Mouse (Mus musculus) inflammation-experienced regulatory T-cells, adult 6 months (primary cell): Measurements from ENCODE around the gene Hrh1. TPM values are rescaled to one million over a fixed set of nuclear protein-coding genes. Genes with fewer than 3 reads are reported as not detected.

ENCODE experiments used
- ATAC-seq: one replicate; pipeline ENCODE4 v1.8.0; 2017
- polyA plus RNA-seq, 3 experiments: library from polyadenylated mRNA; unstranded; fragments of 100-300 nt; shearing (Covaris generic); gene quantifications; one replicate each; pipeline ENCODE4 v1.2.1; 2017

The Hrh1 gene
- under 1 TPM in 1 of 3 experiments, not detected in 2; 0.13 TPM for polyA plus RNA-seq

DNA sequence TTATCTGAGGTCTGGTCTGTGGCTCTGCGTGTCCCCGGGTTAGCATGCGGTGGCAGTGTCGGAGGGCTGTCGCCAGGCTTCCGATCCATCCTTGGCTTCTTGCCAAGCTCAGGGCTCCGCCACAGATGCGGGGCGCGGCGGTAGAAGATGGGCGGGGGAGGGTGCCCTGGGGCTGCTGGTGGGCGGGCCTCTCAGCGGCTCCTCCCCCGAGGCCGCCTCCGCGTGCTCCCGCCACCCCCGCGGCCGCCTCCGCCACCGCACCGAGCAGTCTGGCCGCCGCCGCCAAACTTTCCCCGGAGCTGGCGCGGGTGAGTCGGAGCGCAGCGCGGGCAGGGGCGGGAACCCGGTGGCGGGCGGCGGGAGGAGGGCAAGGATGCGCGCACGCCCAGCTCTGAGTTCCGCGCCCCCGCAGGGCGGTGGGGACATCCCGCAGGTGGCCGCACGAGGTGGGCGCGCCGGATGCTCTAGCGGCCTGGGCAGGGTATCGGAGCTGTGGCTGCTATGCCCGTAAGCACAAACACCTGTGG lies at the start of gene Hrh1:
Gene Hrh1 (plus strand): TSS at position 246 of the 527 bp plus-strand sequence.
- no peak for ATAC-seq

DNA sequence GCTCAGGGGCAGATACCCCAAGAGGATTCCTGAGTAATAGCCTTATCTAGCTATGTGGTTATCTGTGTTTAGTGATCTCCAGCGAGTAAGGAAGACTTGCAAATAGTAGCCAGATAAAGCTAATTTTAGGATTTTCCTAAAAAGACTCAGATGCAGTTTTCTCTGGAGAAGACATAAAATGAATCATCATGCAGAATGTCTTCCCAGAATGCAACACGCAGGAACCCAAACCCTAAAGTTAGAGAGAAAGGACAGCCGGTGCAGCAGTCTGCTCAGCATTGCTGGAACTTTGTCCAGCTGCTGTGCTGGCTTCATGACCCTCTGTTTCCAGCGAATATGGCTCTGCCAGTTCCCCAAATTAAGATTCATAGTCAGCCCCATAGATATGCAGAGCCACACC lies 43.1 kb upstream of the Hrh1 start:
- ATAC-seq, result no peak

DNA sequence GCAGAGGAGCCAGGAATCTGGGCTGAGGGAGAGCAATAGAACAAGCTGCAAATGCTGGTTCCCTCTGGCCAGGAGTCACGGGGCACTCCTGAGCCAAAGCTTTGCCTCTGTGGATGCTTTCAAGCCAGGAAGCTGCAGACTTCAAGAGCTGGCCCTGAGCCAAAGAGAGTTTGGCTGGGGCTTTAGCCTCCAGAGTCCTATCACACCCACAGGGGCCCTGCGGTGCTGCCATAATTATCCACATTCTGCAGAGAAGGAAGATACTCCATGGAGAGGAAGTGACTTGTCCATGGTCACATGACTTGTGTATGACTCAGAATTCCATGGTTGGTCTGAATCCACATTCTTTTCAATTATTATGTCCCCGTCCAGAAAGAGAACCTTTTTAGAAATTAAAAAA lies 39.6 kb upstream of the Hrh1 start:
- no peak for ATAC-seq

DNA sequence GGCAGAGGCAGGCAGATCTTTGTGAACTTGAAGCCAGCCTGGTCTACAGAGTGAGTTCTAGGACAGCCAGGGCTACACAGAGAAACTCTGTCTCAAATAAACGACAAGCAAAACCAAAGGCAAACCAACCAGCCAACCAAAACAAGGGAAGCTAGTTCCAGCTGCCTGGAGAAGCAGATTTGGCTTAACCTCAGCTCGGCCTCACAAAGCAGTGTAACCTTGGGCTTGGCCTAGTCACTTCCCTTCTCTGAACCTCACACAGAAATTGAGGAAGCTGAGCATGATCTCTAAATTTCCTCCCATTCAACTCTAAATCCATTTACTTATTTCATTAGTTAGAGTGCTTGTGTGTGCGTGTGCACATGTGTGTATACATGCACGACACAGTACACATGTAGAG lies 35.4 kb upstream of the Hrh1 start:
- no peak for ATAC-seq

DNA sequence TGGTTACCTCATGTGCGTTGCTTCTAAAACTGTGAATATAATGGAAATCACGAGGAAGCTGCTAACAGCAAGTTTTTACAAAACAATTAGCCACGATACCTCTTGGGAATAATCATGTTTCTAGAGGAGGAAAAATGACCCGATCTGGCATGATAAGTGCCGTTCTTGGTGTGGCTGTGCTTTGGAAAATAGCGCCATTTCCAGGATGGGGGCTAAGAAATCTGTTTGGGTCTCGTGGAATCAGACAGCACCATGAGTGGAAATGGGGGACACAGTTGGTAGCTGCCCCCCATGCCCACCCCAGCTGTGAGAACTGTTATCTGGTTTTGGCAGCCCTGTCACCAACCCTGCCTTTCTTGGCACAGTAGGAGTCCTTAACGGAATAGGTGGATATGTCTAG lies 34.0 kb upstream of the Hrh1 start:
- ATAC-seq, result no peak

DNA sequence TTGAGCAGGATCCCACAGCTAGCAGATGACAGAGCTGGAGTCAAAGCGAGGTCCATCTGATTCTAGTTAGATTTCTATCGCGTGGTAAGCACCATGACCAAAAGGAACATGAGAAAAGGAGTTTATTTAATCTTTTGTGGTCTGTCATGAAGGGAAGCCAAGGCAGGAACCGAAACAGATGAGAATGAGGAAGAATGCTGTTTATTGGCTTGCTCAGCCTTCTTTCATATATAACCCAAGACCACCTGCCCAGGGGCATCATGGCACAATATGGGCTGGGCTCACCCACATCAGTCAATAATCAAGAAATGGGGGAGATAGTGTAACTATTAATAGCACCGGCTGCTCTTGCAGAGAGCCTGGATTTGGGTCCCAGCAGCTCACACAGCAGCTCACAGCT lies 33.0 kb upstream of the Hrh1 start:
- no peak for ATAC-seq

DNA sequence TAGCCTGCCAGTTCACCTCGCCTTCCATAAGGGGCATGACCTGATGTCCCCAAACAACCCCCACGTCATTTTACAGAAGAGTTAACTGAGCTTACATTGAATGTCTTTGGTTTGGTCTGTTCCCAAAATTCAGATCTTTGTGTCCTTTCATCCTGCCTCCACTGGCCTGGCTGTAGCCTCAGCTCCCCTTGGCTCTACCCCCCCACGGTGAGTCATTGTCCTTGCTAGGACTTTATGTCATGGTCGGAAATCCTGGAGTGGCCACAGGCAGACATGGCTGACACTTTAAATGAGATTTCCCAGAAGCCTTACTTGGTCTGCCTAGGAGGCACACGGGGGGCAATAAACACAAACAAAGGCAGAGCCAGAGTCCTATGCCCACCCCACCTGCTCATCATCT lies 31.5 kb upstream of the Hrh1 start:
- no peak for ATAC-seq

DNA sequence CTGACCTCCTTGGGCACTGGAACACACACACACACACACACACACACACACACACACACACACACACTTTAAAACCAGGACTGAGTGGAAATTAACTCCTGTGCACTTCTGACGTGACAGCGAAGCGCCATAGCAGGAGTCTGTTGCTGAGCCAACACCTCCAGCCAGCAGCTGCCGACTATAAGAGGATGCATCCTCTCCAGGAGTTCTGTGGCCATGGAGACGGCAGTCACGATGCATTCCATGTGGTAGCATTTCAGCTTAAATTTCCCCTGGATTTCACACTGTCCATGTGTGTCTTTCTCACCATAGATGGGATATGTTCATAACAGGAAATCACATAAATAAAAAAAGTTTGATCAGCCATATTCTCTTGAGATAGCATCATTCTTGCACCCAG lies 30.1 kb upstream of the Hrh1 start:
- ATAC-seq, result no peak

DNA sequence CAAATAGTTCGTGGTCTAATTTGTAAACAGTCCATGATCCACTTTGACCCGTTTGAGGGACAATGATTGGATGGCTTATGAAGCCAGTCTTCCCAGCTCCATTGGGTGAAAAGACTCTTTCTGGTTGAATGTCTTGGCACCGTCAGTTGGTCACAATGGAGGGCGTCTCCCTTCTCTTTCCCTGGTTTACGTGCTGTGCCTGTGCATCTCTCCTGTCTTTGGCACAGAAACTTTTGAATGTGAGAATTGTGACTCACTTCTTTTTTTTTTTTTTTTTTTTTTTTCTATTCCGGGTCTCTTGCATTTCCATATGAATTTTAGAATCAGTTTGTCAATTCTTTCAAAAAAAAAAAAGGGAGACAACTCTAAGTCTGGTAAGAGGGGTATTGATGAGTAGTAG lies 29.5 kb upstream of the Hrh1 start:
- no peak for ATAC-seq

DNA sequence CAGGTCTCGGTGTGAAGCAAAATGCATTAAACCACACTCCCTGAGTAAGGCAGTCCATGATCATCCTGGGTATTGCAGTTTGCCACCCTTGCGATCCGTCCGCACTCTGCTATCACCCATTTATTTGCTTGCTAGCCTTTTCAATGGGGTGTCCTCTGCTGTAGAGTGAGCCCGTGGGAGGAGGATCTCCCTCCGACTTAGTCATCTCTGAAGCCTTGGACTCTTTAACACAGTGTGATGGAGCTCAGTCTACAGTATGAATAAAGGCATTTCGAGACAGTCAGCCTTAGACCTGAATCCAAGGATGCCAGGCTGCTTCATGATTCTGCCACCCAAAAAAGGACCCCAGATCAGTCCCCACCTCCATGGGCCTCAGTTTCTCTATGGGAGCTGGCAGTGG lies 25.0 kb upstream of the Hrh1 start:
- ATAC-seq, result no peak

DNA sequence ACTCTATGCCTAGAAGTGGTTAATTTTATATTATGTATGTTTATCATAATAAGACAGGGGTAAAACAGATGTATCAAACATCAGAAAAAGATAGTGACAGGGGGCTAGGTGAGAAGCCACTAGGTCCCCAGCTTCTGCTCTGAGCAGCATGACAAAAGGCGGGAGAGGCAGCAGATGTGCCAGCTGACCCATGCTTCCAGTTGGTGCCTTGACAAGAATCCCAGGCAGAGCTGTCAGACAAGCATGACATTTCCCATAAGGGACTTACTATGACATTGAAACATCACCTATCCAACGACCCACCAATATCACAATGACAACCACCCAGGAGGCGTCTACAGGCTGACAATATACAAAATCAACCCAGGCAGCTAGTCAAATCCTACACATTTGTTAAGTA lies 16.9 kb upstream of the Hrh1 start:
- ATAC-seq, result no peak

DNA sequence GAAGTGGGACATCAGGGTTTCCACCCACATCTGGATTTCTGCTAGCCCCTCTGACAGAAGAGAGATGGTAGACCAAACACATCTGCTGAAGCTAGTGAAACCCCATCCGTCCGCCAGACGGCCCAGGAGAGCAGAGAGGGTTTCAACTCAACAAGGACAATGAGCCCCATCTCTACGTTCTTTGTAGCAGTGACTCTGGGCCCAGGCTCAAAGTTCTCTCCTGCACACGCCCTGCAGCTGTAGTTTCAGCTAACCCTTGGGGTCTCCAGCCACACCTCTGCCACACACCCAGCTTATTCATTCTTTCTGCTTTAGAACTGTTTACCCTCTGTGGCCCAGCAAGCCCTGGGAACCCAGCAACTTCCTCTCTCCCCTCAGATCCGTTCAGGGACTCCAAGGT lies 10.4 kb upstream of the Hrh1 start:
- no peak for ATAC-seq

DNA sequence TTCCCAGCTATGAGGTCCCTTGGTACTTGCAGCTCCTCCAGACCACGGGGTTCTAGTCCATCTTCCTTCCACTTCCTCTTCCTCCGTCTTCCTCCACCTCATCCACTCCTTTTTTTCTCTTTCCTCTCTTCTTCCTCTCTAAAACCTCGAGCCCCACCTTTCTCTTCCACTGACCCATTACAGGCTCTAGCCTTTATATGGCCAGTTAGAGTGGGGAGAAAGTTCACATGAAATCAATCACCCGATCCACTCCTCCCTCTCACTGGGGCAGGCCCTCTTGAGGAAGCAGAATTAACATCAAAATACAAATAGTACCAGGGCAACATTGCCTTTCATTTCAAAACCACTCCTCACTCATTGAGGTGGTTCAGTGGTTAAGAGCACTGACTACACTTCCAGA lies 9.9 kb upstream of the Hrh1 start:
- no peak for ATAC-seq

DNA sequence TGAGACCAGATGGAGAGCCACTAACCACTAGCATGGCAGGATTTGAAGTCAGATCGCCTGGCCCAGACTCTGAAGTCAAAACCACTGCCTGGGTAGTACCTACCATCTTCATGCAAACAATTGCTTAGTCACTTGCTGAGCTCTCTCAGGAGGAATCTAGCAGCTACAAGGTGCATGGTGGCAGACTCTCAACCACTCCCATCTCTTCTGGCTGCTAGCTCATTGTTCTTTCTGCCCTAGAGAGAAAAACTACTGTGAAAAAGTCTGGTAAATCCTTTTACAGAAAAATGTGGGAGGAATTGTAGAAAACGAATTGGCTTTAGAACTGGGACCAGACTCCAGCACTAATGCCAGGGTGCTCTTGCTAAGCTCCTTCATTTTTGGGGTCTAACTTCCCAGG lies 7.6 kb upstream of the Hrh1 start:
- no peak for ATAC-seq

DNA sequence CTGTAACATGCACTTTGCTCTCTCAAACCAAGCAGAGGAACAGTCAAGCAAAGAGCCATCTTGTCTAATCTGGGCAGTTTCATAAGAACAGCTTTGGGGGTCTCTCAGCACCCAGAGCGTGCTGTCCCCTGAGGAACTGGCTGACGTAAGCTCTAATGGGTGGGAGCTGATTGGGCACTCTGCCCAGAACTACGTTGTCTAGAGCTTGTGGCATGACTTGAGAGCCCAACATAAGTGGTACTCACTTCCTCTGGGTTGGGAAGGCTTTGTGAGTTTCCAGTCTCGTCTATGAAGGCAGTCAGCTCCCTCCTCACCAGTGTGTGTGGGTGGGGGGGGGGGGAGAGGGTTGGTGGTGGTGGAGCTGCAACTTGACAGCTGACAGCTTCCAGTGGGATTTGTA lies 2.8 kb upstream of the Hrh1 start:
- ATAC-seq, result no peak

DNA sequence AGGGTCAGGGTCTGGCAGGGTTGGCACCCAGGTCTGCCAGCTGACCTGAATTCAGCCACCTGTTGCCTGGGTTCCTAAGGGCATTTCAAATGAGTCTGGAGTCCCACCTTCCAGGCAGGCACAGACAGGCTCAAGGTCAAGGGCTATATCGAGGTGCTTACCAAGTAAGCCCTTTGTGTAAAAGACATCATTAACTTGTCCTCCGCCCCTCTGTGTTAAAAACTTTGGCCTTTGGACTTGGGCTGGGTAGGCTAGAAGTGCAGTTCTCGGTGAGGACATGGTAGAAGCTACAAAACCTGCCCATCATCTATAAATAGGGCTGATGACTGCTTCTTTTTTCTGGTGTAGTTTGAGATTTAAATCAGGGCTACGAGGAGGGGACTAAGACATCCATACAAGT lies 1.1 kb upstream of the Hrh1 start:
- ATAC-seq, result no peak

DNA sequence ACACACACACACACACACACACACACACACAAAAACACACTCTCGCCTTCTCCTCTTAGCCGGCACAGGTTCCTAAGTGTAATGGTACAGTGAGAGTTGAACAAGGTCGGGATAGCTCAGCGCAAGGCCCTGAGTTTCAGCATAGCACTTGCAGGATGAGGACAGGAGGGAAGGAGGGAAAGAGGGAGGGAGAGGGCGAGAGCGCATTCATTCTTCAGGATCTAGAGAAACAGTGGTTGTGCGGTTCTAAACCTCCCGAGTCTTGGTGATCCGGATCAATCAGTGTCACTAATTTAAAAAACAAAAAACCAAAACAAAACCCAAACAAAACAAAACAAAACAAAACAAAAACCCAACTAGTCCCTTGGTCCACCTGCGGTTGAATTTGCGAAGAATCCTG lies 456 bp upstream of the Hrh1 start:
- ATAC-seq, result no peak

DNA sequence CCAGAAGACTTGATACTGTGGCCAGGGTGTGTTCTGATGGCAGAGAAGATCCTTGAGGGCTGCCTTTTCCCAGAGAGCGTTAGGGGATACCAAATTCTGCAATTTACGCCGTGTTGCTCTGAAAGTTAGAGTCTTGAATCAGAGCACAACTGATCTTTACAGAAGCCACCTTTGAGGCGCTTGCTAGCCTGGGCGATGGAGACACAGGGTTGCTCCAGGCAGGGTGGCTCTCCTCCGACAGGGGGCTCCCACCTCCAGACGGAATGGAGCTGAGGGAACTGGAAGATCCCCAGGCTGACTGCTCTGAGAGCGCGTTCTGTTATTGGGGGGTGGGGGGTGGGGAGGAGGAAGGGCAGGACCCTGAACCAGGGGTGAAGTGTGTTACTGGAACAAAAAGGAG lies 890 bp downstream of the Hrh1 start:
- ATAC-seq, result no peak

DNA sequence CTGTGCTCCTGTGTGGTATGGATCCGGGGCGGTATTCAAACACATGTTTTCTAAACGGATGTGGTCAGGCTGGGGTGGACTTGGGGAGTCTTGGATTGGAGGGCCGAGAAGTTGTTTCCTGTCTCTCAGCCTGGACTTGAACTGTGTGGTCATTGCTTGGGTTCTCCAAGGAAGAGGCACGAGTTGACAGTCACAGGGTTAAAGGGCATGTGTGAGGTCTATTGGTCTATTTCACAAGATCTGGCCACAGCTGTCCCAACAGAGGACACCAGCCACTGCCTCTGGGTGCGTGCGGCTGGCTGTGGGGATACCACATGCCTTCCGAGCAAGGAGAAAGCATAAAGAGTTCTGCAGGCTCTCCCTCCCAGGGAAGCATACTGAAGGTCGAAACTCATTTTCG lies 2.7 kb downstream of the Hrh1 start:
- ATAC-seq, result no peak

DNA sequence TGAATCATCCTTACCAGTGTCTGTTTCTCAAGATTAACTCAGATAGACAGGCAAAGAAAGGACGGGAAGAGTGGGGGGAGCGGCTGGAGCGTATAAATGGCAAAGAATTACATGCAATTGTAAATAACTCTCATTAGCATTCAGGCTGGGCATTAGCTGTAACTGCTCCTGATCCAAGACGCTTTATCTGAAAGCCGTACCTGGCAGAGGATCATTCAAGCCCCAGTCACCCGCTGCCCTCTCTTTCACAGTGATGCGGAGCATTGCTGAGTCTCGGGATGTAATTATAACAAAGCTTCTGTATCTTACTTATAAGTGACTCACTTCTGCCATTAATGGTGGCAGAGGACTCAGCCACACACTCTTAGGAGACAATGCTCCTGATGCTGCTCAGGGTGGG lies 3.1 kb downstream of the Hrh1 start:
- ATAC-seq, result no peak

DNA sequence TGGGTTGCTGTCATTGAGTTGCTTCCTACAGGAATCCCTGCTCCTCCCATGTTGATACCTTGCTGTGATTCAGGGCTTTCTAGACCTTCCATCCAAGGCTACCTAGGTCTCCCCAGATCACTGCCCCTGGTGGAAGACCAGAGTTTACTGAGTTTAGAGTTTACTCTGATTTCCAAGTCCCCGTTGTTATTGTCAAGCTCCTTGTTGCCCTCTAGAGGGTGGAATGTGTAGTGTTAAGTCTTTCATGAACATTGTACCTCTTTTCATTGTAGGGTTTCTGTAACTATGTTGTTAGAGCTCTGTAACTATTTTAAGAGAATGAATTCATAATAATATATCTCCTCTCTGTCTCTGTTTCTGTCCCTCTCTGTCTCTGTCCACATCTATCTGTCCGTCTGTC lies 4.4 kb downstream of the Hrh1 start:
- ATAC-seq, result no peak

DNA sequence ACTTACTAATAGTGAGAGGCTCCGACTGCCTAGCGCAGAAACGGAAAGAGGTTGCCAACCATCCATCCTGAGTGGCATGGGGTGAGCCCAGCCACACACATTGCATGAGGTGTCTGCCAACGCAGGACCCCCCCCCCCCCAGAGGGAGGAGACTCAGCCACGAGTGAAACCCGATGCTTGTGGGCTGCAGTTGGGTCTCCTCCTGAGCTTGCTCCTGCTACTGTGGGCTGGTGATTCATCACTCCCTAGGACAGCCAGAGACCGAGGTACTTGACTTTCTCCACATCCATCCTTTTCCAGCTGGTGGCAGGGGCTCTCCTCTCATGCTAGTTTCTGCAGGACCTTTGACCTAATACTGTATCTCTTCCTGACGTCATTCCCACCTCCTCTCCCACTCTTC lies 5.9 kb downstream of the Hrh1 start:
- no peak for ATAC-seq

DNA sequence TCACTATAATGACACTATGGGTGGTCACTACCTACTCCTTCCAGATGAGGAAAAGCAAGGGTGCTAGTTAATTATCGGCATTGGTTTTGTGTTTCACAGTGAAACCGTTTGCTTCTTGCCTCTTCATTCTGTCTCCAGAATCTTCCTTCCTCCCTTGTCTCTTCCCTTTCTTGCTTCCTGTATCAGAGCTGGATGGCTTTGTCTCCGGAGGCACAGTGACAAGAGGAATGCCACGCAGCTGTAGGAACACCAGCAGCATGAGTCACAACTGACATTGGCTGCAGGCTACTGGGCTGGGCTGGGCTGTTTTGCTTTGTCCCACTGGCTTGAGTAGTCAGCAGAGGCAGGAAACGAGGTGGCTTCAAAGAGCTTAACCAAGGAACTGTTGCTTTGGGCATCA lies 6.4 kb downstream of the Hrh1 start:
- ATAC-seq, result no peak

DNA sequence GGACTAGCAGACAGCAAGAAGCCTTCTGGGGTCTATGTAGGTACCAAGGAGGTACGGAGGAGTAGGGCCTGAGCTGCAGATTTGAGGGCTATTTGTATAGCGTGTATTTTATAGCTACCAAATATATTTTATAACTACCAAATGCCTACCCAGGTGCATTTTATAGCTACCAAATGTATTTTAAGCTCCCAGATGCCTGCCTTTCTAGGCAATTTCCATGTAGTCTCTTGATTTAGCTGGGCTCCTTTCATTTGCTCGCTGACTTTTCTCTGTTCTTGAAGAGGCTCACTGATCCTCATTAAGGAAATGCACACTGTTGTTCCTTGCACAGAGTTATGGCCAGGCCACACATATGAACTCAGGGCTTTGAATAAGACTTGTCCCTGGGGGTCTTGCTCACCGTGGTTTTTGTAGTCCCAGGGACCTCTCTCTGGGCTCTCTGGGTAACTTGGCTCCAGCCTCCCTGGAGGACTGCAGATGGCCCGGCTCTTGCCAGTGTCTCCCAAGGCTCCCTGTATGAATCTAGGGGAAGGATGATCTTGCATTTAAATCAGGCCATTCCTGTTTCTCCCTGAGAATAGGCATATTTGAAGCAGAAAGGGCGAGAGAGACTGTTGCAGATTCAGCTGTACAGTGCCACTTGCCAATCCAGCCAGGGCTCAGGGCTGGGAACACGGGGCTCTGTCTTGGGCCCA lies 7.2 kb downstream of the Hrh1 start:
- ATAC-seq, result no peak

DNA sequence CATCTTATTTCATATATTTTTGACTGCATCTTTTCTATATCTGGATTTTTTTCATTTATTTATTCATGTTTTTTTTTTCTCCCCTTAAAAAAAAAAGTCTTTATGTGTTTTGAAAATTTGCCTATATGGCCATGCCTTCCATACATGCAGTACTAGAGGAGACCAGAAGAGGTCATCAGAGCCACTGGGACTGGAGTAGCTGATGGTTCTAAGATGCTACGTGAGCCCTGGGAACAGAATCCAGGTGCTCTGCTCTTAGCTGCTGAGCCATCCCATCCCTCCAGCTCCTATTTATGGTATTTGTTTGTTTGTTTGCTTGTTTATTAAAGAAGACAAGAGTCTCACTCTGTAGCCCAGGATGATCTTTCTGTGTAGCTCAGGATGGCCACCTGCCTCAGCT lies 8.9 kb downstream of the Hrh1 start:
- ATAC-seq, result no peak
